Mouse (Mus musculus) MEL (cell line): Measurements from ENCODE around the gene Parp9. TPM values are rescaled to one million over a fixed set of nuclear protein-coding genes. Genes with fewer than 3 reads are reported as not detected.

Experiments
- DNase-seq: peaks from one replicate; pipeline ENCODE4 v3.0.0; 2011; ENCODE audit warnings: low read depth, low spot score
- H3K27ac ChIP-seq: 2 replicates; pipeline ENCODE4 v1.5.1; 2012; ENCODE audit warnings: low read depth, mild to moderate bottlenecking, control low read depth, low read length, moderate library complexity; ENCODE audit not compliant: control insufficient read depth
- H3K27me3 ChIP-seq, 2 experiments: fragments of 150-350 bp in 1 of 2; sonication (generic) in 1 of 2; 2 replicates each; pipeline ENCODE4 v1.6.1; 2012; ENCODE audit warnings: low read length in 2 of 2, mild to moderate bottlenecking in 2 of 2, improper control_type of control experiment in 1 of 2, moderate library complexity in 1 of 2; ENCODE audit not compliant: insufficient read depth in 2 of 2, control insufficient read depth in 1 of 2
- H3K36me3 ChIP-seq, 2 experiments: 2 replicates each; pipeline ENCODE4 v1.6.1; 2012 to 2014; ENCODE audit warnings: low read length in 2 of 2, improper control_type of control experiment in 1 of 2, inconsistent platforms in 1 of 2, mild to moderate bottlenecking in 1 of 2; ENCODE audit not compliant: insufficient read depth in 2 of 2, control insufficient read depth in 1 of 2
- H3K4me1 ChIP-seq, 2 experiments: fragments of 150-350 bp in 1 of 2; sonication (generic) in 1 of 2; 2 replicates each; pipeline ENCODE4 v1.6.1; 2012; ENCODE audit warnings: low read length in 2 of 2, improper control_type of control experiment in 1 of 2, mild to moderate bottlenecking in 1 of 2; ENCODE audit not compliant: insufficient read depth in 2 of 2, control insufficient read depth in 1 of 2
- H3K4me3 ChIP-seq, 2 experiments: fragments of 150-350 bp in 1 of 2; sonication (generic) in 1 of 2; 2 replicates each; pipeline ENCODE4 v1.5.1; 2012; ENCODE audit warnings: low read depth in 2 of 2, low read length in 2 of 2, mild to moderate bottlenecking in 2 of 2, moderate library complexity in 2 of 2, control low read depth in 1 of 2, improper control_type of control experiment in 1 of 2; ENCODE audit not compliant: control insufficient read depth in 1 of 2, insufficient read depth in 1 of 2
- H3K79me2 ChIP-seq: 2 replicates; pipeline ENCODE4 v1.6.1; 2012; ENCODE audit warnings: mild to moderate bottlenecking, low read length, moderate library complexity; ENCODE audit not compliant: control insufficient read depth, poor library complexity, insufficient read depth
- H3K9ac ChIP-seq: 2 replicates; pipeline ENCODE4 v1.6.1; 2012; ENCODE audit warnings: low read depth, mild to moderate bottlenecking, control low read depth, low read length, moderate library complexity; ENCODE audit not compliant: control insufficient read depth, poor library complexity, severe bottlenecking
- H3K9me3 ChIP-seq: fragments of 150-350 bp; sonication (generic); replicated peaks from 2 replicates; pipeline ENCODE4 v1.6.1; 2012; ENCODE audit warnings: mild to moderate bottlenecking, low read length, improper control_type of control experiment, moderate library complexity; ENCODE audit not compliant: insufficient read depth
- BHLHE40 ChIP-seq: IDR thresholded peaks from 2 replicates; pipeline ENCODE4 v1.6.1; 2012; ENCODE audit warnings: low read depth, mild to moderate bottlenecking, inconsistent platforms, low read length, improper control_type of control experiment, borderline replicate concordance
- CHD1 ChIP-seq: IDR thresholded peaks from 2 replicates; pipeline ENCODE4 v1.6.1; 2012; ENCODE audit warnings: low read depth, mild to moderate bottlenecking, inconsistent platforms, low read length, improper control_type of control experiment
- CTCF ChIP-seq, 3 experiments: IDR thresholded peaks in 2 of 3; conservative IDR thresholded peaks in 1 of 3; 2 replicates each; pipeline ENCODE4 v1.5.1; 2011 to 2012; ENCODE audit warnings: low read length in 3 of 3, low read depth in 2 of 3, mild to moderate bottlenecking in 2 of 3, improper control_type of control experiment in 1 of 3, inconsistent platforms in 1 of 3, mixed read lengths in 1 of 3, moderate library complexity in 1 of 3; ENCODE audit not compliant: control insufficient read depth in 1 of 3, insufficient read depth in 1 of 3, poor library complexity in 1 of 3, severe bottlenecking in 1 of 3
- ELF1 ChIP-seq: IDR thresholded peaks from 2 replicates; pipeline ENCODE4 v1.6.1; 2014; ENCODE audit warnings: low read depth, mild to moderate bottlenecking, inconsistent platforms, low read length, improper control_type of control experiment, moderate library complexity
- GABPA ChIP-seq: IDR thresholded peaks from 2 replicates; pipeline ENCODE4 v1.6.1; 2012; ENCODE audit warnings: low read depth, mild to moderate bottlenecking, inconsistent platforms, low read length, improper control_type of control experiment, moderate library complexity
- GATA1 ChIP-seq: IDR thresholded peaks from 2 replicates; pipeline ENCODE4 v1.6.1; 2011; ENCODE audit warnings: low read depth, low read length, improper control_type of control experiment
- HCFC1 ChIP-seq: IDR thresholded peaks from 2 replicates; pipeline ENCODE4 v1.6.1; 2012; ENCODE audit warnings: low read depth, mild to moderate bottlenecking, inconsistent platforms, low read length, improper control_type of control experiment, moderate library complexity
- JUND ChIP-seq: IDR thresholded peaks from 2 replicates; pipeline ENCODE4 v1.6.1; 2011; ENCODE audit warnings: low read depth, mild to moderate bottlenecking, improper control_type of control experiment, low read length
- KAT2A ChIP-seq: conservative IDR thresholded peaks from 2 replicates; pipeline ENCODE4 v1.6.1; 2012; ENCODE audit warnings: low read depth, low read length, improper control_type of control experiment, inconsistent platforms
- MAZ ChIP-seq: IDR thresholded peaks from 2 replicates; pipeline ENCODE4 v1.6.1; 2012; ENCODE audit warnings: low read depth, mild to moderate bottlenecking, inconsistent platforms, low read length, improper control_type of control experiment
- MYB ChIP-seq: IDR thresholded peaks from 2 replicates; pipeline ENCODE4 v1.6.1; 2011; ENCODE audit warnings: mild to moderate bottlenecking, low read depth, low read length, improper control_type of control experiment
- NELFE ChIP-seq: IDR thresholded peaks from 2 replicates; pipeline ENCODE4 v1.6.1; 2011; ENCODE audit warnings: low read depth, low read length, improper control_type of control experiment
- RAD21 ChIP-seq: IDR thresholded peaks from 2 replicates; pipeline ENCODE4 v1.6.1; 2011; ENCODE audit warnings: mild to moderate bottlenecking, low read depth, low read length, improper control_type of control experiment
- RCOR1 ChIP-seq: IDR thresholded peaks from 2 replicates; pipeline ENCODE4 v1.6.1; 2012; ENCODE audit warnings: low read depth, mild to moderate bottlenecking, inconsistent platforms, low read length, improper control_type of control experiment
- SIN3A ChIP-seq: IDR thresholded peaks from 2 replicates; pipeline ENCODE4 v1.6.1; 2012; ENCODE audit warnings: low read length, improper control_type of control experiment, inconsistent platforms
- SMC3 ChIP-seq: IDR thresholded peaks from 2 replicates; pipeline ENCODE4 v1.6.1; 2011; ENCODE audit warnings: low read depth, low read length, improper control_type of control experiment
- TBP ChIP-seq: IDR thresholded peaks from 2 replicates; pipeline ENCODE4 v1.8.0; 2011; ENCODE audit warnings: low read depth, low read length, improper control_type of control experiment
- TCF12 ChIP-seq: IDR thresholded peaks from 2 replicates; pipeline ENCODE4 v1.6.1; 2014; ENCODE audit warnings: low read depth, mild to moderate bottlenecking, inconsistent platforms, low read length, improper control_type of control experiment, moderate library complexity
- UBTF ChIP-seq: IDR thresholded peaks from 2 replicates; pipeline ENCODE4 v1.6.1; 2012; ENCODE audit warnings: low read depth, mild to moderate bottlenecking, inconsistent platforms, low read length, improper control_type of control experiment, moderate library complexity, borderline replicate concordance; ENCODE audit not compliant: insufficient read depth
- USF1 ChIP-seq: IDR thresholded peaks from 2 replicates; pipeline ENCODE4 v1.6.1; 2014; ENCODE audit warnings: low read depth, mild to moderate bottlenecking, inconsistent platforms, low read length, improper control_type of control experiment, moderate library complexity
- USF2 ChIP-seq, 2 experiments: IDR thresholded peaks; 2 replicates each; pipeline ENCODE4 v1.6.1; 2011 to 2012; ENCODE audit warnings: improper control_type of control experiment in 2 of 2, low read length in 2 of 2, borderline replicate concordance in 1 of 2, inconsistent platforms in 1 of 2, low read depth in 1 of 2, mild to moderate bottlenecking in 1 of 2; ENCODE audit not compliant: insufficient read depth in 1 of 2
- ZMIZ1 ChIP-seq: IDR thresholded peaks from 2 replicates; pipeline ENCODE4 v1.6.1; 2012; ENCODE audit warnings: low read depth, mild to moderate bottlenecking, inconsistent platforms, low read length, improper control_type of control experiment, moderate library complexity
- polyA plus RNA-seq, 2 experiments: library from polyadenylated mRNA; stranded (reverse) in 1 of 2; unstranded in 1 of 2; fragments of >175 nt in 1 of 2; fragments of >200 nt in 1 of 2; gene quantifications; 2 replicates each; pipeline versions ENCODE4 v1.2.1 to v1.2.4; 2012; ENCODE audit warnings: low replicate concordance in 2 of 2, low read depth in 1 of 2; ENCODE audit not compliant: insufficient read length in 2 of 2, insufficient read depth in 1 of 2, missing spikeins in 1 of 2
- total RNA-seq: library from RNA; depleted of rRNA; stranded (reverse); fragments of 300-350 nt; gene quantifications from 2 replicates; pipeline ENCODE4 v1.2.3, GENCODE M21; 2012

The Parp9 gene
- total and polyA plus RNA-seq, 3 experiments = 3.4 to 5.3 TPM; not detected in 1

- no peak overlapping the region for H3K9ac ChIP-seq
- no peak for DNase-seq
- no peaks in the 10 kb centered on the region for H3K9me3 ChIP-seq
- H3K4me3 ChIP-seq = no peak overlapping the region
- no peak overlapping the region for H3K27ac ChIP-seq
- peaks cover 0 to 5% of the 10 kb centered on the region in 2 experiments; a peak in 2 of 4 replicates for H3K36me3 ChIP-seq
- TF ChIP-seq NELFE (no peak), CHD1 (no peak), RCOR1 (no peak), SMC3 (no peak), UBTF (no peak), MYB (no peak), SIN3A (no peak), ZMIZ1 (no peak), ELF1 (no peak), HCFC1 (no peak), JUND (no peak), KAT2A (no peak), CTCF (IDR thresholded peaks at IDR 0.05 in 2 of 3, conservative IDR thresholded peaks at IDR 0.05 in 1 of 3; ENCODE audit: control insufficient read depth in 1 of 3, insufficient read depth in 1 of 3, low read depth in 2 of 3, low read length in 3 of 3, poor library complexity in 1 of 3, severe bottlenecking in 1 of 3) (no peak), TCF12 (no peak), USF1 (no peak), RAD21 (no peak), BHLHE40 (no peak), USF2 (IDR thresholded peaks at IDR 0.05; ENCODE audit: borderline replicate concordance in 1 of 2, insufficient read depth in 1 of 2, low read depth in 1 of 2, low read length in 2 of 2) (no peak)
- peaks cover 3 to 6% of the 10 kb centered on the region in 2 experiments; a peak in 1 of 4 replicates for H3K4me1 ChIP-seq
- no peaks in the 10 kb centered on the region for H3K79me2 ChIP-seq
- H3K27me3 ChIP-seq = no peaks in the 10 kb centered on the region
These were observed 14.6 kb upstream of the Parp9 start for GRCm38 (mm10) chr16:35923546-35924198.

GRCm38 (mm10) chr16:35924341-35924740 lies 13.9 kb upstream of the Parp9 start:
- TF ChIP-seq TBP (no peak), USF1 (no peak), GABPA (no peak), GATA1 (no peak), TCF12 (no peak), MAZ (no peak)
- TF ChIP-seq, all 39 proteins: peak for 0
- Histone ChIP-seq H3K4me1 (peaks cover 3 to 6% of the 10 kb centered on the region in 2 experiments; a peak in 1 of 4 replicates), H3K36me3 (peaks cover 0 to 5% of the 10 kb centered on the region in 2 experiments; a peak in 2 of 4 replicates), H3K9me3 (no peaks in the 10 kb centered on the region), H3K4me3 (no peak overlapping the region), H3K27ac (no peak overlapping the region), H3K9ac (no peak overlapping the region), H3K79me2 (no peaks in the 10 kb centered on the region), H3K27me3 (no peaks in the 10 kb centered on the region)
- no peak for DNase-seq
